Mouse (Mus musculus) thymus, adult 2 months (tissue): ENCODE data around the gene Scap.

Experiments used
- CTCF ChIP-seq: fragments of 200-500 bp; IDR thresholded peaks from 2 replicates; pipeline ENCODE4 v1.5.1; 2012; ENCODE audit warnings: mild to moderate bottlenecking, control low read depth, low read length, moderate library complexity, borderline replicate concordance; ENCODE audit not compliant: control insufficient read depth, poor library complexity, insufficient read depth; ENCODE audit errors: extremely low read depth
- POLR2A ChIP-seq: fragments of 200-500 bp; IDR thresholded peaks from 2 replicates; pipeline ENCODE4 v1.6.1; 2012; ENCODE audit warnings: mild to moderate bottlenecking, low read length, control low read depth, moderate library complexity; ENCODE audit not compliant: control insufficient read depth, poor library complexity, insufficient read depth; ENCODE audit errors: extremely low read depth

DNA sequence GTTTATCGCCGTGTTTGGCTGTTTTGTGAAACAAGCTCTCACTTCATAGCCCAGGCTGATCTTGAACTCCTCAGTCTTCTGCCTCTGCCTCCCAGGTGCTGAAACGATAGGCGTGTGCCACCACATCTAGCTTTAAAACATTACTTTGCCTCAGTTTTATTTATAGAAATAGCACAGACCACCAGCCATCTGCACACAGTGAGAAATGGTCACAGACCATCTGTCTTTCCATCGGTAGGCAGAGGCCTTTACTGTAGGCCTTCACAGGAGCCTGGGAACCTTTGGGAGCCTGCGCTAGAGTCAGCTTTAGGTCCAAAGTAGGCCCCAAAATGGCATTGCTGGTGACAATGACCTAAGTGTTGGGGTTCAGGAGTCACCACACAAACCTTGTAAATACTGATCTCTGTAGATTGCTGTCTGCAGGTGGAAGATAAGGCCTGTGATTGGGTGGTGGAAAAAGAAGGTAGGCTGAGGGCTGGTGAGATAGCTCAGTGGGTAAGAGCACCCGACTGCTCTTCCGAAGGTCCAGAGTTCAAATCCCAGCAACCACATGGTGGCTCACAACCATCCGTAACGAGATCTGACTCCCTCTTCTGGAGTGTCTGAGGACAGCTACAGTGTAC lies 48.9 kb upstream of the Scap start:
- no peak for TF ChIP-seq CTCF
- no peak for TF ChIP-seq POLR2A
